Mouse (Mus musculus): ENCODE results near the gene Zic2.

DNA sequence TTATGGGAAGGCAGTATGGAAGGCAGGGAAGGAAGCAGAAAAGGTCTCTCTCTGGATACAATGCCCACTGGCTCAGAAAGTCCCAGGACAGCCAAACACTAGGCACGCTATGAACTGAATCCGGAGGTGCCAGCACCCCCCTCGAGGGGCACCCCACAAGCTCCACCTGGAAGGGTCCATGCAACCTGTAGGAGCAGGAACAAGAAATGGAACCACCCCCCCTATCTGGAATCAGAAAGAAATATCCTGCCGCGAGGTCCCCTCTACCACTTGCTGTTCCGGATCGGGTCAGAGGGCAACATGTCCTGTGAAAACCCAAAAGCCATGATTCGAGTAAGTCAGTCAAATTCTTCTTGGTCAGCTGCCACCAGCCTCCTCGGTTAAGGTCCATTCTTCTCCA lies 13.3 kb upstream of the Zic2 start:
- no peak for TF ChIP-seq POLR2A (IDR thresholded peaks at IDR 0.05; ENCODE audit: borderline replicate concordance, extremely low read depth, low read depth, low read length)
- no peak for TF ChIP-seq CTCF (IDR thresholded peaks at IDR 0.05; ENCODE audit: insufficient read depth, low read length)
